Mouse (Mus musculus) CH12.LX (cell line): ENCODE measurements around the gene Hist3h2a.

Source experiments
- CHD1 ChIP-seq: IDR thresholded peaks from 2 replicates; pipeline ENCODE4 v1.6.1; 2012; ENCODE audit warnings: low read depth, low read length, improper control_type of control experiment, inconsistent platforms
- CHD2 ChIP-seq: IDR thresholded peaks from 2 replicates; pipeline ENCODE4 v1.6.1; 2011; ENCODE audit warnings: low read length, improper control_type of control experiment
- CTCF ChIP-seq, 2 experiments: IDR thresholded peaks in 1 of 2; conservative IDR thresholded peaks in 1 of 2; 2 replicates each; pipeline ENCODE4 v1.5.1; 2011 to 2012; ENCODE audit warnings: low read depth in 2 of 2, low read length in 2 of 2, improper control_type of control experiment in 1 of 2, inconsistent platforms in 1 of 2, mild to moderate bottlenecking in 1 of 2, moderate library complexity in 1 of 2
- E2F4 ChIP-seq: IDR thresholded peaks from 2 replicates; pipeline ENCODE4 v1.6.1; 2011; ENCODE audit warnings: low read depth, low read length, improper control_type of control experiment; ENCODE audit not compliant: insufficient replicate concordance
- EP300 ChIP-seq: IDR thresholded peaks from 2 replicates; pipeline ENCODE4 v1.6.1; 2011; ENCODE audit warnings: low read length, improper control_type of control experiment
- IRF4 ChIP-seq: IDR thresholded peaks from 2 replicates; pipeline ENCODE4 v1.6.1; 2014; ENCODE audit warnings: low read depth, mild to moderate bottlenecking, inconsistent platforms, low read length, improper control_type of control experiment
- MAX ChIP-seq: IDR thresholded peaks from 2 replicates; pipeline ENCODE4 v1.6.1; 2011; ENCODE audit warnings: low read length, improper control_type of control experiment
- MXI1 ChIP-seq: IDR thresholded peaks from 2 replicates; pipeline ENCODE4 v1.6.1; 2011; ENCODE audit warnings: mild to moderate bottlenecking, low read depth, low read length, improper control_type of control experiment
- POLR2A ChIP-seq: IDR thresholded peaks from 2 replicates; pipeline ENCODE4 v1.6.1; 2011; ENCODE audit warnings: low read depth, mild to moderate bottlenecking, improper control_type of control experiment, low read length
- SIN3A ChIP-seq: IDR thresholded peaks from 2 replicates; pipeline ENCODE4 v1.6.1; 2012; ENCODE audit warnings: low read length, improper control_type of control experiment, inconsistent platforms
- SMC3 ChIP-seq: IDR thresholded peaks from 2 replicates; pipeline ENCODE4 v1.6.1; 2011; ENCODE audit warnings: low read depth, low read length, improper control_type of control experiment
- ZKSCAN1 ChIP-seq: IDR thresholded peaks from 2 replicates; pipeline ENCODE4 v1.6.1; 2012; ENCODE audit warnings: low read depth, inconsistent platforms, low read length, improper control_type of control experiment, borderline replicate concordance

GRCm38 (mm10) chr11:58930254-58930653 is 24.2 kb upstream of the Hist3h2a start:
- no peak for TF ChIP-seq POLR2A
- no peak for TF ChIP-seq CTCF (conservative IDR thresholded peaks at IDR 0.05 in 1 of 2, IDR thresholded peaks at IDR 0.05 in 1 of 2; ENCODE audit: low read depth in 2 of 2, low read length in 2 of 2)
- no peak for TF ChIP-seq SMC3
- no peak for TF ChIP-seq MAX
- no peak for TF ChIP-seq EP300
- no peak for TF ChIP-seq IRF4
- no peak for TF ChIP-seq SIN3A
- no peak for TF ChIP-seq CHD2
- TF ChIP-seq E2F4, result no peak
- TF ChIP-seq ZKSCAN1, result no peak
- no peak for TF ChIP-seq CHD1
- no peak for TF ChIP-seq MXI1
